Comparison of ENCODE assay signal across 22 mouse cellular contexts in genomic region chr3:3349634-3350033, GRCm38 (mm10).
A peak's percentile ranks its signal among the peaks of the same experiment; 100 is the strongest.
DNase-seq lines count a peak whose midpoint lies in the region; ATAC-seq lines count a peak whose summit lies in the region.
"Had no signal": no experiment of that assay in that cellular context is flagged by ENCODE, and none has a peak within 500 bp of the region (broad histone marks: within the 10 kb centered on the region; RNA-seq: fewer than 3 reads in every experiment).

No protein-coding gene starts in this region.

- no peaks in the 10 kb centered on the region for H3K27me3 ChIP-seq in intestine, embryonic 15.5 days (replicated peaks)
- no peaks in the 10 kb centered on the region for H3K27me3 ChIP-seq in intestine, embryonic 16.5 days (replicated peaks; ENCODE audit: control insufficient read depth, insufficient read depth, low read length)
- no peaks in the 10 kb centered on the region for H3K27me3 ChIP-seq in embryonic facial prominence, embryonic 10.5 days (replicated peaks; ENCODE audit: low read depth, poor library complexity, severe bottlenecking)
- no peaks in the 10 kb centered on the region for H3K27me3 ChIP-seq in embryonic facial prominence, embryonic 14.5 days (replicated peaks; ENCODE audit: control insufficient read depth, insufficient read depth, low read length)
- H3K27me3 ChIP-seq: forebrain, embryonic 12.5 days; forebrain, embryonic 15.5 days; heart, embryonic 13.5 days; hindbrain, embryonic 12.5 days; hindbrain, embryonic 15.5 days had no signal

- H3K27ac ChIP-seq in intestine, embryonic 15.5 days, result no peak overlapping the region
- no peak overlapping the region for H3K27ac ChIP-seq in intestine, embryonic 16.5 days (ENCODE audit: low read length)
- H3K27ac ChIP-seq in embryonic facial prominence, embryonic 10.5 days (replicated peaks), result no peak overlapping the region
- no peak overlapping the region for H3K27ac ChIP-seq in embryonic facial prominence, embryonic 14.5 days (replicated peaks; ENCODE audit: low read depth, low read length)
- H3K27ac ChIP-seq: forebrain, embryonic 12.5 days; forebrain, embryonic 15.5 days; heart, adult 2 months; heart, embryonic 10.5 days; heart, embryonic 13.5 days; hindbrain, embryonic 12.5 days; hindbrain, embryonic 15.5 days had no signal

- H3K4me1 ChIP-seq in intestine, embryonic 15.5 days (replicated peaks), result no peaks in the 10 kb centered on the region
- no peaks in the 10 kb centered on the region for H3K4me1 ChIP-seq in intestine, embryonic 16.5 days (ENCODE audit: control insufficient read depth, insufficient read depth, low read length)
- H3K4me1 ChIP-seq in embryonic facial prominence, embryonic 10.5 days, result no peaks in the 10 kb centered on the region
- no peaks in the 10 kb centered on the region for H3K4me1 ChIP-seq in embryonic facial prominence, embryonic 14.5 days (ENCODE audit: control insufficient read depth, insufficient read depth, low read length)
- H3K4me1 ChIP-seq: forebrain, embryonic 12.5 days; forebrain, embryonic 15.5 days; heart, embryonic 10.5 days; heart, embryonic 13.5 days; hindbrain, embryonic 12.5 days; hindbrain, embryonic 15.5 days had no signal

- no peak overlapping the region for H3K4me2 ChIP-seq in intestine, embryonic 15.5 days (replicated peaks)
- H3K4me2 ChIP-seq in intestine, embryonic 16.5 days (ENCODE audit: low read depth, low read length), result no peak overlapping the region
- no peak overlapping the region for H3K4me2 ChIP-seq in embryonic facial prominence, embryonic 14.5 days (ENCODE audit: low read depth, low read length)
- H3K4me2 ChIP-seq: forebrain, embryonic 12.5 days; forebrain, embryonic 15.5 days; heart, embryonic 13.5 days; hindbrain, embryonic 12.5 days; hindbrain, embryonic 15.5 days had no signal

- H3K9me3 ChIP-seq in intestine, embryonic 15.5 days, result no peaks in the 10 kb centered on the region
- no peaks in the 10 kb centered on the region for H3K9me3 ChIP-seq in intestine, embryonic 16.5 days (ENCODE audit: control insufficient read depth, low read length)
- peaks cover 18% of the 10 kb centered on the region; the same call in 1 of the 2 replicates for H3K9me3 ChIP-seq in embryonic facial prominence, embryonic 10.5 days
- H3K9me3 ChIP-seq in embryonic facial prominence, embryonic 14.5 days (ENCODE audit: control insufficient read depth, low read length), result no peaks in the 10 kb centered on the region
- H3K9me3 ChIP-seq: forebrain, embryonic 15.5 days; hindbrain, embryonic 15.5 days had no signal

- peak; percentile 23 for DNase-seq in embryonic facial prominence, embryonic 10.5 days (ENCODE audit: low spot score)
- DNase-seq in embryonic facial prominence, embryonic 14.5 days (ENCODE audit: low spot score), result peak; percentile 50
- no peak for DNase-seq in cerebellum, postnatal 10 days
- DNase-seq in thymus, postnatal 36 days, result no peak
- DNase-seq: adrenal gland, adult 8-10 months; adrenal gland, postnatal 25 days; cerebellum, adult 11-12 months; cerebellum, adult 8-10 months; cerebellum, postnatal 14 days; gastrocnemius, postnatal 25 days; heart, adult 2 months had no signal

- WGBS in intestine, embryonic 15.5 days, result 28% methylated on average over 5 of the region's 5 CpGs
- 46% methylated on average over 5 of the region's 5 CpGs for WGBS in intestine, embryonic 16.5 days
- WGBS in embryonic facial prominence, embryonic 10.5 days, result 52% methylated on average over 5 of the region's 5 CpGs
- WGBS in embryonic facial prominence, embryonic 14.5 days, result 35% methylated on average over 5 of the region's 5 CpGs

- 0 out of 2 replicates have a peak, but pooled peaks have one; percentile 43 for ATAC-seq in intestine, embryonic 15.5 days
- ATAC-seq in intestine, embryonic 16.5 days, result no peak
- peak; percentile 70; the same call in 1 of the 2 replicates for ATAC-seq in embryonic facial prominence, embryonic 14.5 days (ENCODE audit: low read depth)
- ATAC-seq: activated CD4-positive, CD25-positive, alpha-beta regulatory T cell, adult 4 months; CD4-positive, CD25-positive, alpha-beta regulatory T cell, adult 4 months; forebrain, embryonic 15.5 days had no signal

- no peak overlapping the region for H3K4me3 ChIP-seq in intestine, embryonic 15.5 days (replicated peaks)
- no peak overlapping the region for H3K4me3 ChIP-seq in intestine, embryonic 16.5 days (ENCODE audit: low read length)
- no peak overlapping the region for H3K4me3 ChIP-seq in embryonic facial prominence, embryonic 10.5 days
- H3K4me3 ChIP-seq in embryonic facial prominence, embryonic 14.5 days (ENCODE audit: low read depth, low read length), result no peak overlapping the region
- H3K4me3 ChIP-seq: erythroblast, embryonic 14.5 days; forebrain, embryonic 12.5 days; forebrain, embryonic 15.5 days; heart, adult 2 months; heart, embryonic 10.5 days; heart, embryonic 13.5 days; hindbrain, embryonic 12.5 days; hindbrain, embryonic 15.5 days had no signal

- H3K36me3 ChIP-seq in intestine, embryonic 15.5 days, result no peaks in the 10 kb centered on the region
- H3K36me3 ChIP-seq in intestine, embryonic 16.5 days (ENCODE audit: control insufficient read depth, insufficient read depth, low read length), result no peaks in the 10 kb centered on the region
- no peaks in the 10 kb centered on the region for H3K36me3 ChIP-seq in embryonic facial prominence, embryonic 10.5 days (replicated peaks)
- no peaks in the 10 kb centered on the region for H3K36me3 ChIP-seq in embryonic facial prominence, embryonic 14.5 days (ENCODE audit: control insufficient read depth, insufficient read depth, low read length)
- H3K36me3 ChIP-seq: forebrain, embryonic 12.5 days; forebrain, embryonic 15.5 days; heart, embryonic 10.5 days; heart, embryonic 13.5 days; hindbrain, embryonic 12.5 days; hindbrain, embryonic 15.5 days had no signal

- H3K9ac ChIP-seq in intestine, embryonic 15.5 days, result no peak overlapping the region
- no peak overlapping the region for H3K9ac ChIP-seq in intestine, embryonic 16.5 days (ENCODE audit: low read depth, low read length)
- H3K9ac ChIP-seq in embryonic facial prominence, embryonic 14.5 days (ENCODE audit: low read depth, low read length), result no peak overlapping the region
- H3K9ac ChIP-seq: forebrain, embryonic 12.5 days; forebrain, embryonic 15.5 days; heart, embryonic 13.5 days; hindbrain, embryonic 12.5 days; hindbrain, embryonic 15.5 days had no signal

Comparison
In these comparisons a context has a peak if more than half of its experiments do, and no peak if none do; other contexts are left out.
1. DNase-seq: peak in embryonic facial prominence, embryonic 10.5 days (single experiment) and embryonic facial prominence, embryonic 14.5 days (single experiment); none in cerebellum, postnatal 10 days (0 of 2) and thymus, postnatal 36 days (0 of 2).